Comparison of ENCODE assay signal across 29 mouse cellular contexts in genomic region chr10:110971044-110971443, GRCm38 (mm10).
"Had no signal": no experiment of that assay in that cellular context is flagged by ENCODE, and none has a peak within 500 bp of the region (broad histone marks: within the 10 kb centered on the region; RNA-seq: fewer than 3 reads in every experiment).

No protein-coding gene starts in this region.

- ATAC-seq: liver, embryonic 12.5 days; liver, postnatal 0 days; lung, postnatal 0 days; midbrain, embryonic 15.5 days; midbrain, embryonic 16.5 days had no signal

- H3K4me2 ChIP-seq: limb, embryonic 12.5 days; limb, embryonic 13.5 days; limb, embryonic 15.5 days; liver, embryonic 11.5 days; liver, embryonic 12.5 days; liver, embryonic 13.5 days; liver, embryonic 15.5 days; lung, embryonic 14.5 days; lung, embryonic 15.5 days; midbrain, embryonic 11.5 days; midbrain, embryonic 12.5 days; midbrain, embryonic 15.5 days had no signal

- H3K4me3 ChIP-seq: left cerebral cortex, adult 2 months; limb, embryonic 10.5 days; limb, embryonic 12.5 days; limb, embryonic 13.5 days; limb, embryonic 15.5 days; liver, embryonic 12.5 days; liver, embryonic 13.5 days; liver, embryonic 15.5 days; lung, embryonic 15.5 days; megakaryocyte, embryonic 14.5 days; midbrain, embryonic 10.5 days; midbrain, embryonic 12.5 days; midbrain, embryonic 15.5 days; myocyte had no signal

- H3K27me3 ChIP-seq: limb, embryonic 12.5 days; limb, embryonic 13.5 days; limb, embryonic 15.5 days; liver, embryonic 12.5 days; liver, embryonic 13.5 days; liver, embryonic 15.5 days; lung, embryonic 15.5 days; megakaryocyte, embryonic 14.5 days; midbrain, embryonic 12.5 days; midbrain, embryonic 15.5 days had no signal

- H3K9ac ChIP-seq: limb, embryonic 12.5 days; limb, embryonic 13.5 days; limb, embryonic 15.5 days; liver, embryonic 12.5 days; liver, embryonic 13.5 days; liver, embryonic 14.5 days; liver, embryonic 15.5 days; liver, postnatal 0 days; lung, embryonic 14.5 days; lung, embryonic 15.5 days; midbrain, embryonic 12.5 days; midbrain, embryonic 15.5 days had no signal

- H3K27ac ChIP-seq: left cerebral cortex, adult 2 months; limb, embryonic 10.5 days; limb, embryonic 12.5 days; limb, embryonic 13.5 days; limb, embryonic 15.5 days; liver, embryonic 12.5 days; liver, embryonic 13.5 days; liver, embryonic 14.5 days; liver, embryonic 15.5 days; lung, embryonic 15.5 days; macrophage; midbrain, embryonic 10.5 days; midbrain, embryonic 12.5 days; midbrain, embryonic 15.5 days had no signal

- H3K4me1 ChIP-seq: limb, embryonic 12.5 days; limb, embryonic 13.5 days; limb, embryonic 15.5 days; liver, embryonic 12.5 days; liver, embryonic 13.5 days; liver, embryonic 15.5 days; midbrain, embryonic 10.5 days; midbrain, embryonic 12.5 days had no signal

- DNase-seq: left cerebral cortex, postnatal 4 days; liver, embryonic 13.5 days; liver, postnatal 0 days; lung, adult 2 months; lung, embryonic 14.5 days; lung, postnatal 10 days; lung, postnatal 14 days; lung, postnatal 36 days; lung, postnatal 4 days; midbrain, embryonic 14.5 days had no signal

- H3K9me3 ChIP-seq: limb, embryonic 10.5 days; limb, embryonic 12.5 days; limb, embryonic 13.5 days; limb, embryonic 15.5 days; liver, embryonic 12.5 days; liver, embryonic 13.5 days; liver, embryonic 15.5 days; lung, embryonic 15.5 days; megakaryocyte, embryonic 14.5 days; midbrain, embryonic 10.5 days; midbrain, embryonic 12.5 days; midbrain, embryonic 15.5 days had no signal
